Mouse (Mus musculus) brain, embryonic 18.5 days (tissue): ENCODE measurements around the gene Artn.

ENCODE experiments used
- DNase-seq: peaks from one replicate; pipeline ENCODE4 v3.0.0-alpha.2; 2012; ENCODE audit warnings: low read depth, low spot score

Gene Artn

GRCm38 (mm10) chr4:117929391-117929881 lies at the start of gene Artn:
Gene Artn (minus strand): TSS chr4:117929763.
- no peak for DNase-seq

- no peak for DNase-seq
These were observed 49.6 kb upstream of the Artn start for GRCm38 (mm10) chr4:117979181-117979580.

- no peak for DNase-seq
These were observed 48.7 kb upstream of the Artn start for GRCm38 (mm10) chr4:117978282-117978681.

GRCm38 (mm10) chr4:117977841-117978240 lies 48.3 kb upstream of the Artn start:
- DNase-seq, result no peak

GRCm38 (mm10) chr4:117977371-117977770 lies 47.8 kb upstream of the Artn start:
- no peak for DNase-seq

- no peak for DNase-seq
These were observed 46.3 kb upstream of the Artn start for GRCm38 (mm10) chr4:117975820-117976219.

GRCm38 (mm10) chr4:117974719-117975118 lies 45.2 kb upstream of the Artn start:
- DNase-seq, result no peak

- DNase-seq, result no peak
These were observed 43.4 kb upstream of the Artn start for GRCm38 (mm10) chr4:117972999-117973398.

GRCm38 (mm10) chr4:117964346-117965025 lies 34.9 kb upstream of the Artn start:
- no peak for DNase-seq

- no peak for DNase-seq
These were observed 27.9 kb upstream of the Artn start for GRCm38 (mm10) chr4:117957492-117957891.

GRCm38 (mm10) chr4:117947493-117947892 lies 17.9 kb upstream of the Artn start:
- no peak for DNase-seq

GRCm38 (mm10) chr4:117946639-117947305 lies 17.2 kb upstream of the Artn start:
- no peak for DNase-seq

- no peak for DNase-seq
These were observed 13.8 kb upstream of the Artn start for GRCm38 (mm10) chr4:117943317-117943716.

GRCm38 (mm10) chr4:117936964-117937363 lies 7.4 kb upstream of the Artn start:
- DNase-seq, result no peak

GRCm38 (mm10) chr4:117934081-117934480 lies 4.5 kb upstream of the Artn start:
- no peak for DNase-seq

- DNase-seq, result no peak
These were observed 3.7 kb upstream of the Artn start for GRCm38 (mm10) chr4:117933248-117933647.

GRCm38 (mm10) chr4:117928699-117929241 lies 793 bp downstream of the Artn start:
- DNase-seq, result no peak

- DNase-seq, result no peak
These were observed 1.3 kb downstream of the Artn start for GRCm38 (mm10) chr4:117928234-117928633.

GRCm38 (mm10) chr4:117926545-117927482 lies 2.7 kb downstream of the Artn start:
- no peak for DNase-seq

GRCm38 (mm10) chr4:117924916-117925315 lies 4.6 kb downstream of the Artn start:
- DNase-seq, result no peak

- DNase-seq, result no peak
These were observed 6.1 kb downstream of the Artn start for GRCm38 (mm10) chr4:117923450-117923849.

GRCm38 (mm10) chr4:117921358-117921757 lies 8.2 kb downstream of the Artn start:
- DNase-seq, result no peak
